Mouse (Mus musculus): ENCODE results near the gene Ubr3.
A peak's percentile ranks its signal among the peaks of the same experiment; 100 is the strongest.

GRCm38 (mm10) chr2:69990647-69991046 lies 93.6 kb downstream of the Ubr3 start:
- no peak for TF ChIP-seq ELF1 (IDR thresholded peaks at IDR 0.05; ENCODE audit: low read depth, low read length)
- peak; percentile 42 to 49; a peak in 2 of 4 replicates for TF ChIP-seq CTCF (conservative IDR thresholded peaks at IDR 0.05 in 1 of 2, IDR thresholded peaks at IDR 0.05 in 1 of 2; ENCODE audit: low read depth in 2 of 2, low read length in 2 of 2)
- no peak for TF ChIP-seq NELFE (IDR thresholded peaks at IDR 0.05; ENCODE audit: low read depth, low read length)
- TF ChIP-seq POLR2A (IDR thresholded peaks at IDR 0.05; ENCODE audit: low read depth, low read length) = no peak
- TF ChIP-seq MAX (IDR thresholded peaks at IDR 0.05; ENCODE audit: low read length) = no peak
- TF ChIP-seq ZNF384 (IDR thresholded peaks at IDR 0.05; ENCODE audit: low read depth, low read length) = no peak
- TF ChIP-seq KAT2A (IDR thresholded peaks at IDR 0.05; ENCODE audit: insufficient replicate concordance, low read length) = no peak
- no peak for TF ChIP-seq TCF12 (IDR thresholded peaks at IDR 0.05; ENCODE audit: low read depth, low read length)
- TF ChIP-seq MXI1 (IDR thresholded peaks at IDR 0.05; ENCODE audit: low read depth, low read length) = no peak
- TF ChIP-seq USF2 (conservative IDR thresholded peaks at IDR 0.05; ENCODE audit: low read depth, low read length) = no peak
- TF ChIP-seq EP300 (IDR thresholded peaks at IDR 0.05; ENCODE audit: low read length) = no peak
